Mouse (Mus musculus) neural tube, embryonic 11.5 days (tissue): ENCODE results near the gene Nptxr. TPM values are rescaled to one million over a fixed set of nuclear protein-coding genes. Genes with fewer than 3 reads are reported as not detected.

Source experiments
- ATAC-seq: fragments of 200-750 bp; cut with Nextera tagmentation; 2 replicates; pipeline ENCODE4 v1.8.0; 2017; ENCODE audit warnings: moderate number of reproducible peaks, mild to moderate bottlenecking, moderate TSS enrichment, moderate library complexity; ENCODE audit not compliant: insufficient read depth, low FRiP score, low TSS enrichment
- DNase-seq: peaks from one replicate; pipeline ENCODE4 v3.0.0-alpha.2; 2015; ENCODE audit warnings: low spot score
- H3K27ac ChIP-seq: fragments of 300-500 bp; sonication (generic); 2 replicates; pipeline ENCODE4 v1.5.1; 2014; ENCODE audit warnings: low read depth, mild to moderate bottlenecking, low read length
- H3K27me3 ChIP-seq: fragments of 300-500 bp; sonication (generic); 2 replicates; pipeline ENCODE4 v1.6.1; 2014; ENCODE audit warnings: mild to moderate bottlenecking, low read length, mixed read lengths; ENCODE audit not compliant: control insufficient read depth, insufficient read depth
- H3K36me3 ChIP-seq: fragments of 300-500 bp; sonication (generic); 2 replicates; pipeline ENCODE4 v1.6.1; 2014; ENCODE audit warnings: mild to moderate bottlenecking, low read length, moderate library complexity, mixed read lengths; ENCODE audit not compliant: control insufficient read depth, insufficient read depth
- H3K4me1 ChIP-seq: fragments of 300-500 bp; sonication (generic); 2 replicates; pipeline ENCODE4 v1.6.1; 2014; ENCODE audit warnings: low read length, mixed read lengths; ENCODE audit not compliant: control insufficient read depth, insufficient read depth
- H3K4me2 ChIP-seq: fragments of 300-500 bp; sonication (generic); 2 replicates; pipeline ENCODE4 v1.6.1; 2014; ENCODE audit warnings: low read depth, mild to moderate bottlenecking, moderate library complexity
- H3K4me3 ChIP-seq: fragments of 300-500 bp; sonication (generic); 2 replicates; pipeline ENCODE4 v1.5.1; 2014; ENCODE audit warnings: low read depth, low read length
- H3K9ac ChIP-seq: fragments of 300-500 bp; sonication (generic); 2 replicates; pipeline ENCODE4 v1.6.1; 2014; ENCODE audit warnings: mild to moderate bottlenecking, low read length
- H3K9me3 ChIP-seq: fragments of 300-500 bp; sonication (generic); 2 replicates; pipeline ENCODE4 v1.6.1; 2016; ENCODE audit warnings: low read length; ENCODE audit not compliant: control insufficient read depth
- WGBS: fragments of 180-500 bp; shearing (Covaris S2); extraction: QIAGEN DNeasy Blood & Tissue Kit; methylation state at CpG from one replicate; pipeline ENCODE4 v1.1.7; 2014; 5-methylcytosine and 5-hydroxymethylcytosine counted together
- polyA plus RNA-seq: library from polyadenylated mRNA; unstranded; fragments of >200 nt; fragmentation: Nextera tagmentation; extraction: Ambion mirVana; gene quantifications from 2 replicates; pipeline ENCODE4 v1.2.1, GENCODE M21; 2014

Gene Nptxr
- polyA plus RNA-seq, 1 experiment from 2014 or later, result 2.0 TPM

DNA sequence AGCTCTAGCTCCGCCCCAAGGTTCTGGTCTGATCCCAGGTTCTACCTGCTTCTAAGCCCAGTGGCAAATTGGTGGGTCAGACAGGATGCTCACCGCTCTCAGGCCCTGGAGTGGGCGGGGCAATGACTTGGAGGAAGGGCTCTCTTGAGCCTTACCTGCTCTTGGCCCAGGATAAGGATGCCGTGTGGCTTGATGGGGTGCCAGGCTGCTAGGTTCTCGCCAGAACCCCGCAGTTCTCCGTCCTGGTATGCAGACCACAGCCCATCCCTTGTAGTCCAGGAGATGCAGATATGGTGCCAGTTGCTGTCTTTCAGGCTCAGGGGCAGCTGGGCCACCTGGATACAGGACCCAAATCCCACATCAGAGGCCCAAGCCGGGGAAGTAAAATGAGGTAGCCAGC is 14.5 kb downstream of the Nptxr start:
- DNase-seq (no peak), ATAC-seq (no peak)
- no peak overlapping the region for H3K9ac ChIP-seq

DNA sequence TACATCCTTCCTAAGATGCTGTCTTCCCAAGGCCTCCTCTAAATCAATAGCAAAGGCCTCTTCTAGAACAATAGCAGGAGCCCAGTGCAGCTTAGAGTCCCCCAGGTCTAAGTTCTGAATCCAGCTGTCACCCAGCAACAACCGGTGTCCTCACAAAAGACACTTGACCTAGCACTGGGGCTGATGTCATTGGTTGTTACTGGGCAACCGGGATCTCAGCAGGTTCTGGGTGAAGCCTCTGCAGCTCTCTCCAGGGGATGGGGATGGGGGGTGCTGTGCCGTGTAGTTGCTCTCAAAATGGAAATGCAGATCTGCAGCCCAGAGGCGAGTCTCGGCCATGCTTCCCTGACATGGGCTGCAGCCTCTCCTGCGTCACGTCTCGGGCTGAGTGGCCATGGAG is 16.8 kb downstream of the Nptxr start:
- ATAC-seq (no peak), DNase-seq (no peak)
- Histone ChIP-seq H3K27me3 (no peaks in the 10 kb centered on the region), H3K36me3 (no peaks in the 10 kb centered on the region), H3K9ac (no peak overlapping the region), H3K9me3 (no peaks in the 10 kb centered on the region), H3K4me2 (no peak overlapping the region), H3K27ac (no peak overlapping the region), H3K4me3 (no peak overlapping the region), H3K4me1 (peaks cover 5% of the 10 kb centered on the region)
- 66% methylated on average over 8 of the region's 8 CpGs for WGBS

More for the DNA sequence above, 14.5 kb downstream of the Nptxr start:
- WGBS, result 52% methylated on average over 8 of the region's 8 CpGs
- Histone ChIP-seq H3K4me3 (no peak overlapping the region), H3K36me3 (no peaks in the 10 kb centered on the region), H3K4me2 (no peak overlapping the region), H3K27me3 (no peaks in the 10 kb centered on the region), H3K9me3 (no peaks in the 10 kb centered on the region), H3K4me1 (peaks cover 5% of the 10 kb centered on the region), H3K27ac (no peak overlapping the region)

GRCm38 (mm10) chr15:79785056-79785455 is 19.5 kb downstream of the Nptxr start:
- DNase-seq, result no peak
- H3K27me3 ChIP-seq, result no peaks in the 10 kb centered on the region
- H3K27ac ChIP-seq, result no peak overlapping the region
- no peaks in the 10 kb centered on the region for H3K36me3 ChIP-seq
- no peaks in the 10 kb centered on the region for H3K9me3 ChIP-seq
- peaks cover 5% of the 10 kb centered on the region for H3K4me1 ChIP-seq
- no peak overlapping the region for H3K4me3 ChIP-seq
- WGBS, result 79% methylated on average over 1 of the region's 1 CpGs
- no peak overlapping the region for H3K4me2 ChIP-seq
- ATAC-seq, result no peak
- H3K9ac ChIP-seq, result no peak overlapping the region

- Histone ChIP-seq H3K4me1 (peaks cover 12% of the 10 kb centered on the region), H3K4me3 (no peak within 1 kb of the TSS), H3K9me3 (no peaks in the 10 kb centered on the region), H3K36me3 (no peaks in the 10 kb centered on the region), H3K9ac (no peak within 1 kb of the TSS), H3K27ac (no peak within 1 kb of the TSS), H3K27me3 (no peaks in the 10 kb centered on the region), H3K4me2 (no peak within 1 kb of the TSS)
- ATAC-seq (no peak), DNase-seq (no peak)
Observed at GRCm38 (mm10) chr15:79777749-79778148, 26.8 kb downstream of the Nptxr start, which contains the start of gene Dnal4. Gene Dnal4, minus strand, starts transcription at chr15:79777849.

GRCm38 (mm10) chr15:79775662-79776061 is 28.9 kb downstream of the Nptxr start:
- ATAC-seq (no peak), DNase-seq (no peak)
- H3K4me1 ChIP-seq, result peaks cover 12% of the 10 kb centered on the region
- H3K4me2 ChIP-seq, result no peak overlapping the region
- WGBS, result 74% methylated on average over 7 of the region's 7 CpGs
- no peaks in the 10 kb centered on the region for H3K27me3 ChIP-seq
- 0 out of 2 replicates have a peak overlapping the region, but pooled peaks have one; percentile 50 for H3K9ac ChIP-seq
- H3K4me3 ChIP-seq, result no peak overlapping the region
- H3K36me3 ChIP-seq, result no peaks in the 10 kb centered on the region
- no peak overlapping the region for H3K27ac ChIP-seq
- H3K9me3 ChIP-seq, result no peaks in the 10 kb centered on the region

DNA sequence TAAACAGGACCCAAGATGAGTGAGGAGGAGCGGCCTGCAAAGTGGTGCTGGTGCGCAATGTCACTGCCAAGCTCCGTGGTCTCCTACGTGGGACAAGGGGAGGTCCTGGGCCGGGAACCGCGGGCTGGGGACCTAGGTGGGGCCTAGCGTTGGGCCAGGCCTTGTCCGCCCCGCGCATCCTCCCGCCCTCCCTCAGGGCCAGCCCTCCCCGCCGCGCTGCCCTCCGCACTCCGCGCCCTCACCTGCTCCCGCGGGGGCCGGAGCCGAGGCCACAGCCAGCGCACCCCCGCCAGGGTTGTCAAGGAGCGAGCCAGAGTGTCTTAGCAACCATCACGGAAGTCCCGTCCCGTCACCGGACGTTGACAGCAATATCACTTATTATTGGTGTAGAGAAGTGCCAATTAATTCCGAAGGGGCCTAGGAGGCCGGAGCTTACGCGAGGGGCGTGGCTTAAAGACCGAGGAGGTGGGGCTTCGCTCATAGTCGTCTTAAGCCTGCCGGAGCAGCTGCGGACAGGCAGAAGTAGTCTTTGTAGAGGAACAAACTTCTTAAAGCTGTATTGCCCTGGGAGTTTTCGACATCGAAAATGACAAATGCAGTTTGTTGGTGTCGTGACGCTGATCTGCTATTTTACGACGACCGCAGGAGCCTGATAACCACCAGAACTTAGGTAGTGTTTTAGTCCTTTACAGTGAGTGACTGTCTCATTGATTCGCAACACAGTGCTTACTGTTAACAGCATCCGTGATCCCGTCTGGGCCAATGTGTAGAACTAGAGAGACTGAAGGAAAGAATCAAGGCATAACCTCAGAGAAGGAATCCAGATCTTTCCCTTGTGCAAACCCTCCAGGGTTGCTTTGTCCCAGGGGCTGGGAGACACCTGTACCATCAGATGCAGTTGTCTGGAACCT is 30.2 kb downstream of the Nptxr start:
- Histone ChIP-seq H3K27me3 (no peaks in the 10 kb centered on the region), H3K9ac (peak overlapping the region; percentile 70), H3K27ac (no peak overlapping the region), H3K4me2 (peak overlapping the region; percentile 63), H3K9me3 (no peaks in the 10 kb centered on the region), H3K4me1 (peaks cover 12% of the 10 kb centered on the region), H3K4me3 (peak overlapping the region; percentile 68), H3K36me3 (no peaks in the 10 kb centered on the region)
- peak; percentile 94 for DNase-seq
- peak; percentile 98 for ATAC-seq
- WGBS, result 1% methylated on average over 48 of the region's 50 CpGs

GRCm38 (mm10) chr15:79770629-79771240 is 33.8 kb downstream of the Nptxr start:
- 65% methylated on average over 21 of the region's 21 CpGs for WGBS
- DNase-seq (no peak), ATAC-seq (no peak)
- Histone ChIP-seq H3K36me3 (no peaks in the 10 kb centered on the region), H3K9me3 (no peaks in the 10 kb centered on the region), H3K9ac (no peak overlapping the region), H3K27ac (no peak overlapping the region), H3K4me2 (no peak overlapping the region), H3K27me3 (no peaks in the 10 kb centered on the region), H3K4me3 (no peak overlapping the region), H3K4me1 (peaks cover 12% of the 10 kb centered on the region)

DNA sequence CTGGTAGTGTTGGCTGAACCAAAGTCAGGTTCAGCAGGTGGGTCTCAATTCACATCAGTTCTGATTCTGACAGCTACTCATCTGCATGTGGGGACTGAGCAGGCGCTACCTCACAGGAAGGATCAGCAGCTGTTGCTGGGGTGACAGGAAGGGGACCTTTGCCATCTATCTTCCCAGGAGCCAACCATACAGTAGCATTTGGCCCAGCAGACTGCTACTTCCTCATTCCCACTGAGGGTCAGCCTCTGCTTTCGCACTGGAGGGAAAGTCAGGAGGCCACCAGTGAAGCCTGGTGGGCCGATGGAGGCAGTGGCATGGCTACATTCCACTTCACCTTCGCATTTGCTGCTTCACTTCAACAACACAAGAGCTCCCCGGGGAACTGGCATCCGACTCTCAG is 36.3 kb downstream of the Nptxr start:
- no peak overlapping the region for H3K27ac ChIP-seq
- no peaks in the 10 kb centered on the region for H3K9me3 ChIP-seq
- H3K27me3 ChIP-seq, result no peaks in the 10 kb centered on the region
- H3K4me2 ChIP-seq, result no peak overlapping the region
- DNase-seq (no peak), ATAC-seq (no peak)
- WGBS, result 62% methylated on average over 6 of the region's 6 CpGs
- H3K36me3 ChIP-seq, result no peaks in the 10 kb centered on the region; the same call in 1 of the 2 replicates
- peaks cover under 1% of the 10 kb centered on the region; the same call in 1 of the 2 replicates for H3K4me1 ChIP-seq
- no peak overlapping the region for H3K4me3 ChIP-seq
- no peak overlapping the region for H3K9ac ChIP-seq
